Mouse (Mus musculus): Measurements from ENCODE around the gene Rps6kb1.

The Rps6kb1 gene

DNA sequence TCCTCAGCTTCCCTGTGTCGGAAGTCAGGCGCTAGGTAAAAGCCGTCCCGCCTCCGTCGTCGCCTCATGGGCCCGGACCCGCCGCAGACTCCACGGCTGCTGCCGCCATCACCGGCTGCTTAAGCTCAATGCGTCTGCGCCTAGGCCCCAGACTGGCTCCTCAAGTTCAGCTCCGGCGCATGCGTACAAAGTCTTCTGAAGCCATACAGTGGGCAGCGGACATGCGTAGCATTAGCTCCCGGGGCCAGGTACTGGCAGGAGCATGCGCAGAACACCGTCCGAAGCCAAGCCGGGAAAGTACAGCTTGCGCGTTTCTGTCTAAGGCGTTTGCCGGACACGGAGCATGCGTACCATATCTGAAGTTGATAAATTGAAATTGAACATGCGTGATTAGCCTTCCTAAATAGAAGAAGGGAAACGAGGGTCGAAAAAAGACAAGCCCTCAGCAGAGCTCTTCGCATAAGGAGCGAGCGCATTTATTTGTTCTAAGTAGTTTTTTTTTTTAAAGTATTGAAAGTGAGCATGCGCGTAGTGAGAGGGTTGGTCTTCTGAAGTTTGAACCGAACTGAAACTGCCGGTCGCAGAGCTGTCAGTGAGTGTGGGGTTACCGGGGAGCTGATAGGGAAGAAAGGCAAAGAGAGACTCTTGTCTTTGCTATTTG, at the start of gene Rps6kb1, which contains the start of gene Tubd1:
Rps6kb1 (minus strand) TSS at position 167 of the 661 bp plus-strand sequence.
Tubd1 (plus strand) TSS at position 353 of the 661 bp plus-strand sequence.
- DNase-seq: peak; percentile 99

DNA sequence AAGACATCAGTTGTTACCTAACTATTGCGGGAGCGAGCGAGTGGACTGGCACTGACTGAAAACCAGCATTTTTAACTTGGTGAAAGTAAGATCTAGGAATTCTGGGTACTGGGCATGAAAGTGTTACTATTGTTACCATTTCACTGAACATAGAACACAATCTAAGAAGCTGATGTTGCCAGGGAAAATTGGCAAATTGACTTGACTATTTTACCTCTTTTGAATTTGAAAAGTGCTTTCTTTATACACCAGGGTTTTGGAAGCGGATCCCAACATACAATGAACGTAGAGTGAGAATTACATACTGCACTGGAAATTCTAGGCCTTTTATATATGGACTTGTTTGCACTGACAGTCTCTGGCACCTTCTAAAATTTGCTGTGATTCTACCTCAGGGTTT, 48.8 kb upstream of the Rps6kb1 start:
- no peak for DNase-seq

DNA sequence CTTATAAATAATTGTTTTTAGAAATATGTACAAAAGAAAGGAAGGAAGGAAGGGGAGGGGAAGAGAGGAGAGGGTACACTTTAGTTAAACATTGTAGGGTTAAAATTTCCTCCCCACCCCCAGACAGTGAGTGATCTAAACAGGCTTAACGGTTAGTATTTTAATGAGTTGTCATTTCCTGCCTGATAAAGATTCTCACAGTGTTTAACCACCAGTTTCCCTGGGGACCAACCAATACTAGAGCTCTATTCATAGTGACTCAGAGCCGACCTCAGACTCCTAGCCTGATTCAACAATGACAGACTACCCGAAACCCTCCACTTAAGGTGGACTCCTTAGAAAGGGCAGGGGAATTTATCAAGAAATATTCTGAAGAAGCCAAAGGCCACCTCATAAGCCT, 48.4 kb upstream of the Rps6kb1 start:
- DNase-seq: no peak

DNA sequence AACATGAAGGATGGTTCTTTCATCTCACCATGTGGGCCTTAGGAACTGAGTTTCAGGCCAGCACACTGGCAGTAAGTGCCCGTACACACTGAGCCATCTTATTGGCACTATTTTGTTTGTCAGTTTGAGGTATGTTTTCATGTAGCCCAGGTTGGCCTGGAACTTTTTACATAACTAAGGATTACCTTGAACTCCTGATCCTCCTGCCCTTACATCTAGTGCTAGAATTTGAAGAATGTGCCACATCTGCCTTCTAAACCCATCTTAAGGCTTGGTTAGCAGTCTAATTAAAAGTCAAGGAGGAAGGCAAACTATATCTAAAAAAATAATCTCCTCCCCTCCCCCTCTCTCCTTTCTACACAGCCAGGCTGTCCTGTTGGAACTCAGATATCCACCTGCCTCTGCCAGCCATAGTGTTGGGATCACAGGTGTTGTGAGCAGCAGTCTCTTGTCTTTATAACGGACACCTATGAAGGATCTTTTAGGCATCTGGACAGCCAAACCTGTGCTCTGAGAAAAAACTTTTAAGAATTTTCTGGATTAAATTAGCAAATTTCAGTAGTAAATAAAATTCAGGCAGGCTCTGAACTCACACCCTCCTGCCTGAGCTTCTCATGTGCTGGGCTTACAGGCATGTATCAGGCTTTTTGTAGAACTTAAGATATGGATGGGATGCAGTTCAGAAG, 47.5 kb upstream of the Rps6kb1 start:
- DNase-seq: no peak

DNA sequence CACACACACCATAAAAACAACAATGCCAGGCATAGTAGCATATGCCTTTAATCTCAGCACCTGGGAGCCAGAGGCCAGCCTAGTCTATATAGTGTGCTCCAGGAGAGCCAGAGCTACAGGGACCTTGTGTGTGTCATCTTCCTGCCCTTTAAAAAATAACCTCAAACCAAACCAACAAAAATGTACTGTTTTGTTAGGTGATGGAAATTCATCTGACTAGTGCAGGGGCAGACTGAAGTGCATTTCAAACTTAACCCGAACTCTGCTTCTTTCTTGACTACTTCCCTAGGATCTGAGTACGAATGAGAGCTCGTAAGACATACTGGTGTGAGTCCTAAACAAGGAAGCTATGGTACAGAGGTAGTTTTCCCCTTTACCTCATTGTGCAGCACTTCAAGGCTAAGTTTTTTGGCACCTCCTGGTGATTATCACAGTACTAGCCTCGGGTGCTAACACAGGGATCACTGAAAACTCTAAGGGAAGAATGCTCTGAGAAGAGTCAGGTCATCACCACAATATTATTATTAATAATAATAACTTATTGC, 46.8 kb upstream of the Rps6kb1 start:
- no peak for DNase-seq

DNA sequence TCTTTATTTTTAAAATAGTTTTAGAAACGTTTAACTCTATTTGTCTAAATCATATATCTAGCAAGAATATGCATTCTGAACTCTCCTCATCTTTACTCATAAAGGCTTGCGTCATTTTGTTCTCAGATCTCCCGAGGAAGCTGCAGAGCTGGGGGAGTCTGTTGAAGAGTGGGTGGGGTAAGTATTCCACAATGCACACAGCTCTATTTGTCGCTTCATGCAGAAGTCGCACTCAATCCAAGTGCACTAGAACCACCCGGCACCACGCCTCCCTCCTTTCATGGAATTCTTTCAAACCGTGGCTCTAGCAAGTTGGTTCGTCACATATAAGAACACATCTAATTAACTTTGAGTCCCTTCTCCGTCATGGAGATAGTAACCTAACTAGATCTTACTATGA, 46.0 kb upstream of the Rps6kb1 start:
- no peak for DNase-seq

DNA sequence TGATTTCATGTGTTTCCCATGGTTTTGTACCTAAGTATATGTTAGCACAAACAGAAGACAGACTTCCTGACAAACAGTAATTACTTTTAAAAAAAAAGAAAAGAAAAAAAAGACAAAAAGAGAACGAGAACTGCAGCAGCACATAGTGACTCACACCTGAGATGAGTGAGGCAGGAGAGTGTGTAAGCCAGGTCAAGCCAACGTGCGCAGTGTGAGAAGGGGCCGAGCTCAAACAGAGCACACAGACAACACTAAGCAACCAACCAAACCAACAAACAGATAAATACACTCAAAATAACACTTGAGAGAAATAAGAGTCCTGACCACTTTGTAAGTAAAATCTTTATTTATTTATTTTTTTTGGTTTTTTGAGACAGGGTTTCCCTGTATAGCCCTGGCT, 45.5 kb upstream of the Rps6kb1 start:
- no peak for DNase-seq

DNA sequence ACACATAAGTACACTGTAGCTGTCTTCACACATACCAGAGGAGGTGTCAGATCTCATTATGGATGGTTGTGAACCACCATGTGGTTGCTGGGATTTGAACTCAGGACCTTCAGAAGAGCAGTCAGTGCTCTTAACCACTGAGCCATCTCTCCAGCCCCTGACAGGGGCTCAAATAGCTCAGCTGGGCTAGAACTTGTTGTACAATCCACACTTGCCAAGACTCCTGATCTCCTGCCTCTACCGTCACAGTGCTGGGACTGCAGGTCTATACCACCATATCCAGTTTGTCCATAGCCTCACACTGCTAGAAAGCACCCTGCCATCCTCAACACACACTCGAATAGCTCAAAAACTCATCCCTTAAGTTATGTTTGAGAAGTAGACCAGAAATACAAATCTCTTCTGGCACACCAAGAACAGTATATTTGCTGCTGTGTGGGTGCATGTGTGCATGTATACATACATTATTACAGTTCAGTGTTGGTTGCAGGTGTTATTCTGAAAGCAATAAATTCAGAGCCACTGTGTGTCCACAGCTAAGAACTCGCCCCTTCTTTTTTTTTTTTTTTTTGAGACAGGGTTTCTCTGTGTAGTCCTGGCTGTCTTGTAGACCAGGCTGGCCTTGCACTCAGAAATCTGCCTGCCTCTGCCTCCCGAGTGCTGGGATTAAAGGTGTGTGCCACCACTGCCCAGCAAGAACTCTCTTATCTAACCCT, 44.1 kb upstream of the Rps6kb1 start:
- DNase-seq: no peak

DNA sequence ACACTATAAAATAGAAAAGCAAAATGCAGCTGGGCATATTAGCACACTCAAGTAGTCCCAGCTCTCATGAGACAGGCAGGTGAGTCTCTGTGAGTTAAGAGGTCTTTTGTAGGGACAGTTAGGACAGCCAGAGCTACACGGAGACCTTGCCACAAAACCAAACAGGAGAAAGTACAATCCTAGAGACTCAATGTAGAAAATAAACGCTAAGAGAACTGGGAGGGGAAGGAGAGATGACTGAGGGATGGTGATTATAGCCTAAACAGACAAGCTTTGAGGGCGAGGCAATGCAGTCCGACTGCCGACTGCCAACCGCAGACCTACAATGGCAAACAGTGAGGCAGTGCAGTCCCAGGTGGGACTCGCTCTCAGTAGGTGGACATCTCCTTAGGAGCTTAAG, 43.2 kb upstream of the Rps6kb1 start:
- no peak for DNase-seq

DNA sequence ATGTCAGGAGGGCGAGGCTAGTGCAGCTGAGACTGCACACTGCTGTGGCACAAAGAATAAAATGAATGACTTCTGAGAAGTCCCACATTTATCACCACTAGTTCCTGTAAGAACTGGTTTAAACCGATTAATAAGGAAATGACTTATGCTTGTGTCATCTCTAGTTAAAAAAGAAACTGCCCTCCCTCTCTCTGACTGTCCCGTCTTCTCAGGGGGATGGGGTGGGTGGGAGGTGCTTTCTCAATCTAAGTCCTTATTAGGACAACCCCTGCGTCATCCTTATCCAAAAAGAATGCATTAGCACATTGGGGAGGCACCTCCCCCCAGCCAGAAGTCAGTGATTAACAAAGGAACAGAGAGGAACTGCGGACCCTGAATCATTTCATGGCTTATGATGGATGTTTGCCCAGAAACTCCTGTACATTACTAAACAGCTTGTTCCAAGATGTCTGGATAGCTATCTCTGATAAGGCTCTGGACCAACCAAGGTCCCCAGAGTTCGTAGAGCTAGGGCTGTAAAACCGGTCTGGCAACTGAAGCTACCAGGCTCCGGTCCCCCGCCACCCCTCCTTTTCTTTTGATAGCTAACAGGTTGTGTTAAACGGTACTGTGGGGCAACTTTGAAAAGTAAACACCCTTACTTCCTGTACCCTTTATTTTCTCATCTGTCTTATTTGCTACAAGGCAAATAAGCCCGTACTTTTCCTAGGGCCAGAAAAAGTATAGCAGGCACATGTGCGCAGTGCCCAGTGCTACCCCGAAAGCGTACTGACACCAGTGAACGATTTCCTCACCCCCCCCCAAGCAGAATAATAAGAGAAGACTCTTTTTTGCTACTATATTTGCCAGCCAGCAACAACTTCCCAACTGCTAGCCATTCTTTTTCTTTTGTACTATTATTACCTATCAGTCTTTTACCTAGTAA, 42.5 kb upstream of the Rps6kb1 start:
- DNase-seq: no peak

DNA sequence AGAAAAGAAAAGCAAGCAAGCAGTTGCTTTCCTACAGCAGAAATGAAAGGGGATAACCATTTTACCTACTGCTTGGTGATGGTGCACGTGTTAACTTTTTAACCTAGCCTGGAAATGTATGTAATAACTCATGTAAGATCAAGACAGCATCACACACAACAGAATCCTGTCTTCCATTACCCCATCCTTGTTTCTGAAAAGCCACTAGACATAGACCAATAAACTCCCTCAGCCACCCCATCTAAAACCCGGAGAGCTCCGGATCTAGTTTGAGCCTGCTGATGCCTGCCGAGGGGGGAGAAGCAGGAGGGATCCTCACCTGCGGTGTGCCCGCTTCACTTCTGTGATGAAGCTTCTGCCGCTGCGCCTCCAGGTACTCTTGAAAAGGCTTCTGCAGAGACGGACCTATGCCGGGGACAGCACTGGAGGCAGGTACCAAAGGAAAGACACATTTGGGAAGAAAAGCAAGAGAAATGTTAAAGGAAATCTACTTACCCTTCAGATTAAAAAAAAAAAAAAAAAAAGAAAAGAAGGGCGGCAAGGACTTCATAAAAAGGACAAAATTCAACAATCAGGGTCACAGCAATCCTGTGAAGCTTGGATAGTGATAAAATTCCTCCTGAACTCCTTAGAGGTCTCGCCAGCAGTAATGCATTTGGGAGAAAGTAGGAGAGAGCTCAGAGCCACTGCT, 41.7 kb upstream of the Rps6kb1 start:
- DNase-seq: no peak

DNA sequence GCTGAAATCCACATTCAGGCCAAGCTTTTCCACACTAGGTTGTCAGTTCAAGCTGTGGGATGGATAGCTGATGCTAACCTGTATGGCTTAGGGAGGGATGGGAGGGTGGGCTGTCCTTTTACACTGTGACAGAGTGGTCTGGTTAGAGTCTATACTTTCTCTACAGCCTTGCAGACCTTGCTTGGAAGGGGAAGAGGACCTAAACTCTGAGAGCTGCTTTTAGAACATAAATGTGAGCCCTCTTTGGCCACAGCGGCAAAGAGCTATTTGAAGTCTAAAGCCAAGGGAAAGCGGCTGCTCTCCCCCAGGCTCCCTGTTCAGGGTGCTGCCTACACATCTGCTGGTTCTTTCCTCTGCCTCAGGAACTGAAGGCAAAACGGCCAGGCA, 41.0 kb upstream of the Rps6kb1 start:
- no peak for DNase-seq

DNA sequence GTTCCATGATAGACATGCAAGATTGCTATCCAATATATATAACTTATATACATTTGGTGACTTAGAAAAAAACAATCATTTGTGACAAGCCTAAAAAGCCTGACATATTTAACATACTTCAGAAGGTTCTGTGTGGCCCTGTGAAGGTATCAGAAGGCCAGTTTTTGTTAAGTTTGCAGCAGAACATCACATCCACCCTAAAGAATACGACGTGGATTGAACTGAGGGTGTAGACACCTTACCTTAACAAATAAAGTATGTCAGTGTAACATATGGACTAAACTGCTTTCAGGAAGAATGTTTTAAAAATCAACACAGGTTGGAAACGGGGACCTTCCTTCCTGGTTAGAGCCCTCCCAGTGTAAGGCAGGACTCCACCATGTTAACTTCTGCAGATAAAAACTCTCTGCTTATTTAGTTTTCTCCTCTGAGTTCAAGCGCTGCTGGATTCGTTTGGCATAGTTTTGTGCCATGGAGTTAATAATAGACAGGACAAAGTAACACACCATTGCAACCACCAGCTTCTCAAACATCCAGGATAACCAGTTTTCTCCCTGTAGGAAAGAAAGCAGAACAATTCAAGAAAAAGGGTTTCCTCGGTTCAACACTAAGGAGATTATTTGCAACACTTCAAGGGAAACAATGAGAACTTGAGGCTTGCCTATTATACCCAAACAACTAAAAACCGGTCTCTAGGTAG, 40.4 kb upstream of the Rps6kb1 start:
- no peak for DNase-seq

DNA sequence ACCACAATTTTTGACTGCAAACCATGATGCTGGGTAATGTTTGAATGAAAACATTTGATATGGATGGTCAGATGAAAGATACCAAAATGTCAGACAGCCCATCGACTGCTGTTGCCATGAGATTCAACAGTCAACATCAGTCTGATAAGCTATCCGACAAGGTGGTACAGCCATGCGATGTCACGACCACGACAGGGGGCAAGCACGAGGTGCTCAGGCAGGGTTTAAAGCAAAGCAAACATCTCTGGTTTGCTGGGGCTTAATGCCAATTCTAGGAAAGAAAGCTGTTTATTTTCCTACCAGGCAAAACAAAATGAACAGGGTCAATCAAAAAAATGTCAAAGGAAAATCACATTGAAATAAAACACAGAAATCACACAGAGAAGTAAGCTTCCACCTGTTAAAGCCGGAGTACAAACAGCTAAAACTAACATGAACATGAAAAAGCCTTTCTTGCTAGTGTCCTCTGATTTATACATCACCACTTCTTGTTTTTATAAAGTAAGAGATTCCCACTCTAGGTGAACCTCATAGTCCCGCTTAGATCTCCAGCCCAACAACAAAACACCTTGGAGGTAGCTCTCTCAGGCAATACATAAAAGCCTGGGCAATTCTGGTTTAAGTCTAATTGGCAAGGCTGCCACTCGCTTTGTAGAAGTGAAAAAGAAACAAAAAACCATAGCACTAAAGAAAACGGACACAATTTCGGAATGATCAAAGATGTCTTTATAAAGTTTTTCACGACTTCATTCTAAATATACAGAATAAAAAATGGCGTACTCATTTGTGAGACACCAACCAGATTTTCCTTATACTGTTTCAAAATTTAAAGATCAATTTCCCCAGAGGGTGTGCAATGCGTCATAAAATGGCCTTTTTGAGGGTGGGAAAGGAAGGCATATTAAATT, 39.6 kb upstream of the Rps6kb1 start:
- no peak for DNase-seq

DNA sequence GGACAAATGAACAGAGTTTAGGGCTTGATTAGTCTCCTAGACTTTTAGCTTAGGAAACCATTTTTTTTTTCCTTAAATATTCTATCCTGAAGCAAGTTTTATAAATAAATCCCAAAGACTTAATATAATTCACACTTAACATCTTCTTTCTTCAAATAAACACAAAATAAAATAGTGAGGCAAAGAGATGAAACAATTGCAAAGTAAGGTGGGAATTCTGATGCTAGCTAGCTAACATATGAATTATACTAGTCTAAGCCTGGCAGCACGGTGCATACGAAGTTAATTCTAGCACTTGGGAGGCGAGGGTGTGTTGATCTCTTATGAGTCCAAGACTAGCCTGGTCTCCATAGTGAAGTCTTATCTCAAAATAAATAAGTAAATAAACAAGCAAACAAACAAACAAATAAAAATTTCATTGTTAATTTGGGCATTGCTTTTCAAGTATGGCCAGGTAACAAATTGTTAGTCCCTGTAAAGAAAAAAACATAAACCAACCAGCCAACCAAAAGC, 38.8 kb upstream of the Rps6kb1 start:
- no peak for DNase-seq

DNA sequence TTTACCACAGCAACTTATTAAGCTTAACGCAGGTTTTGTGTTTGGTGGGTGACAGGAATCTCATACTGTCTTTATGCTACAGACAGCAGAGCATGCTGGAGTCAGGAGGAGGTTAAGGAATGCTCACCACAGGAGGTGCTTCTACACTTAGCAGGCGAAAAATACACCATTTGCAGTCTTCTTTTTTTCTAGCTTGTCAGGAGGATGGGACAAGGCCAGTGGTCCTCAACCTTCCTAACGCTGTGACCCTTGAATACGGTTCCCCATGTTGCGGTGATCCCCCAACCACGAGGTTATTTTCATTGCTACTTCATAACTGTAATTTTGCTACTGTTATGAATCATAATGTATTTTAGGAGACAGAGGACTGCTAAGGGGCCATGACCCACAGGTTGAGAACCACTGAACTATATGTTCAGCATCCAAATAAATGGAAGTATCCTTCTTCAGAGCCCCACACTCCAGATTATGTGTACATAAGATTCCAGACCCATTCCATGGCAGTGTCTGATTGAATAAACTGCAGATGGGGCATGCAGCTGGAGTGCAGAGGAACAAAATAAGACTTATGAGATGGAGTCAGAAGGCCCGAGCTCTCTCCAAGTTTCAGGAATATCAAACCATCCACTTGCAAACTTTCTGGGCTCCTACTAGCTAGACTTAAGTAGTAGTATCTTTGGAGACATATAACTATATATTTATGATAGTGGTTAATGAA, 38.1 kb upstream of the Rps6kb1 start:
- DNase-seq: no peak

DNA sequence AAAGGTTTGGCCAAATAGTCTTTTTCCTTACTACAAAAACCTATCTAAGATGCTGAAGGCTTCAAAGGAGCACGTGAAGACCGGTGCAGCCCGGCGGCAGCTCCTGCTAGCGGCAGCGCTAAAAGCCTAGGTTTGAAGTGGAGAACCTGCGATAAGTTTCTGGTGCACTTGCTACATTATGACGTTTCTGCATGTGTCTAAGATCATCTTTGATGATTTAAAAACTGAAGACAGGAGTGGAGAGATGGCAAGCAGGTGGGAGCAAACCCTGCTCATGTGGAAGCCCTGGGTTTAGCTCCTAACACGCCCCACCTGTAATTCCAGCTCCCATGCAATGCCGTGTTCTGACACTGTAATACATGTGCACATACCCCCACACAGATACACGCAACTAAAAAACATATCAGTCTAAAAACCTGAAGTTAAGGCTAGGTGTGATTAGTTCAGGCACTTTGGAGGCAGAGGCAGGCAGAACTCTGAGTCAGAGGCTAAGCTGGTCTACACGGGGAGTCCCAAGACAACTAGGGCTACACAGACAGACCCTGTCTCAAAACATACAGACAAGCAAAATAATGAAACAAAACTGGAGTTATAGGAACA, 37.4 kb upstream of the Rps6kb1 start:
- DNase-seq: no peak

DNA sequence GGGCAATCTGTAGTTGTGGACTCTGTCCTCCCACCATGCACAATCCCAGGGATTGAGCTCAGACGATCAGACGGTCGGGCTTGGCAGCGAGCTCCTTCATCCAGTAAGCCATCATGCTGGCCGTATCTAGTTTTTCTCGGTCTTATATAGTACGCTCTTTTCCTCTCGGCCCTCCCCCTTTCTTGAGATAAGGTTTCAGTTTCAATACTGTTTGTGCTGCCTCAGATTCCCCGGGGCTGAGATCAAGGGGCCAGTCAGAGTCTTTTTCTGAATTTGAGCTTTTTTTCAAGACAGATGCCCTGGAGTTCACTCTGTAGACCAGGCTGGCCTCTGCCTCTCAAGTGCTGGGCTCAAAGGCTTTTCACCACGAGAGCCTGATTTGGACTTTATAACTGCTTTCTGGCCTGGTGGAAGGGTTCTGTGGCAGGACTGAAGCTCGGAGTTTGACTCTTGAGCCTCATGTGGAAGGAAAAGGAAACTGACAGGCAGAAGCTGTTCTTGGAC, 36.7 kb upstream of the Rps6kb1 start:
- DNase-seq: no peak
